Mouse (Mus musculus) midbrain, embryonic 13.5 days (tissue): ENCODE measurements around the gene Avp. TPM values are rescaled to one million over a fixed set of nuclear protein-coding genes. Genes with fewer than 3 reads are reported as not detected.
A peak's percentile ranks its signal among the peaks of the same experiment; 100 is the strongest.

ENCODE experiments used
- ATAC-seq: fragments of 200-750 bp; cut with Nextera tagmentation; 2 replicates; pipeline ENCODE4 v1.8.0; 2017; ENCODE audit warnings: mild to moderate bottlenecking, moderate TSS enrichment, moderate library complexity
- H3K27ac ChIP-seq: fragments of 300-500 bp; sonication (generic); 2 replicates; pipeline ENCODE4 v1.5.1; 2015; ENCODE audit warnings: inconsistent platforms, mild to moderate bottlenecking, moderate library complexity
- H3K27me3 ChIP-seq: fragments of 300-500 bp; sonication (generic); 2 replicates; pipeline ENCODE4 v1.6.1; 2015; ENCODE audit warnings: mild to moderate bottlenecking, inconsistent platforms
- H3K36me3 ChIP-seq: fragments of 300-500 bp; sonication (generic); 2 replicates; pipeline ENCODE4 v1.6.1; 2015; ENCODE audit warnings: mild to moderate bottlenecking, inconsistent platforms
- H3K4me1 ChIP-seq: fragments of 300-500 bp; sonication (generic); replicated peaks from 2 replicates; pipeline ENCODE4 v1.6.1; 2015; ENCODE audit warnings: inconsistent platforms
- H3K4me2 ChIP-seq: fragments of 300-500 bp; sonication (generic); replicated peaks from 2 replicates; pipeline ENCODE4 v1.6.1; 2015; ENCODE audit warnings: moderate library complexity, mild to moderate bottlenecking, inconsistent platforms
- H3K4me3 ChIP-seq: fragments of 300-500 bp; sonication (generic); replicated peaks from 2 replicates; pipeline ENCODE4 v1.5.1; 2015; ENCODE audit warnings: mild to moderate bottlenecking, inconsistent platforms
- H3K9ac ChIP-seq: fragments of 300-500 bp; sonication (generic); replicated peaks from 2 replicates; pipeline ENCODE4 v1.6.1; 2015; ENCODE audit warnings: mild to moderate bottlenecking, inconsistent platforms
- H3K9me3 ChIP-seq: fragments of 300-500 bp; sonication (generic); 2 replicates; pipeline ENCODE4 v1.6.1; 2016; ENCODE audit warnings: mild to moderate bottlenecking, inconsistent platforms
- WGBS: fragments of 180-500 bp; shearing (Covaris S2); methylation state at CpG from one replicate; pipeline ENCODE4 v1.1.7; 2015; 5-methylcytosine and 5-hydroxymethylcytosine counted together
- polyA plus RNA-seq: library from polyadenylated mRNA; unstranded; fragments of >200 nt; fragmentation: Nextera tagmentation; extraction: Ambion mirVana; gene quantifications from 2 replicates; pipeline ENCODE4 v1.2.1, GENCODE M21; 2015

The Avp gene
- 0.88 TPM in 1 of 2 replicates, not detected in the other for polyA plus RNA-seq

DNA sequence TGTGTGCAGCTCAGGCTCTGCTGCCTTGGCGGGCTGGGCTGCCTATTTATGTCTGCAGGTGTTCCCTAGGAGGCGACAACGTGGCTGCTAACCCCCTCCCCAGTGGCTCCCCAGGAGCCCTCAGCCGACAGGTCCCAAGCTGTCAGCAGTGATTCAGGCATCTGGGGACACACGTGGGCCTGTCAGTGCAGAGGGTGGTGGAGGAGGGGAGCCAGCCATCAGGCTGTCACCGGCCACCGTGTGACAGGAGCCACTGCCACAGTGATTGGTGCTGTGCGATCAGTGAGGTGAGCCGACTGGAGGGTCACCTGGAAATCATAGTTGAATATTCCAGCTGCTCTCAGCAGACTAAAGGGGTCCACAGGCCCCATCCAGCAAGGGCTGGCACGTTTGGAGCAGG is at the start of gene Avp:
Gene Avp, minus strand, starts transcription at position 3 of the 400 bp plus-strand sequence.
- Histone ChIP-seq H3K36me3 (no peaks in the 10 kb centered on the region), H3K9ac (no peak within 1 kb of the TSS), H3K4me1 (peaks cover 19% of the 10 kb centered on the region), H3K4me3 (no peak within 1 kb of the TSS; the same call in 1 of the 2 replicates), H3K9me3 (no peaks in the 10 kb centered on the region), H3K27me3 (peaks cover 67% of the 10 kb centered on the region), H3K27ac (no peak within 1 kb of the TSS), H3K4me2 (no peak within 1 kb of the TSS)
- no peak for ATAC-seq
- WGBS = 34% methylated on average over 10 of the region's 10 CpGs

DNA sequence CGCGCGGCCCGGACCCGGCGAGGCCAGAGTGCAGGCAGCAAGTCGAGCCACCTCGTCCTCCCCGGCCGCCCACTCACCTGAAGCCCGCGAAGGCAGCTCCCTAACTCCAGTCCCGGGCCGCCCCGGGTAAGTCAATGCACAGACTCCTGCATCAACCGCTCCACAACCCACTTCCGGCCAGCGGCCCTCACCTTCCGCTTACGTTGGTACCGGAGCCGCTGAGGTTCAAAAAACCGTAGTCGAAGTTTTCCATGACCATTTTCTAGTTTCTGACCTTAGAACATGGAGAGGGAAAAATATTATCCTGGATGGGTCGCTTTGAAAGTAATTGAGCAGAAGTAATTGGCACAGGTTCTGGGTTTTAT is 47.5 kb upstream of the Avp start, which contains the start of the genes Fastkd5 and Ubox5:
Gene Fastkd5, minus strand, starts transcription at position 189 of the 365 bp plus-strand sequence.
Gene Ubox5, minus strand, starts transcription at position 200 of the 365 bp plus-strand sequence.
- Histone ChIP-seq H3K4me3 (peak within 1 kb of the TSS; percentile 99), H3K27me3 (peaks cover 29% of the 10 kb centered on the region), H3K9ac (peak within 1 kb of the TSS; percentile 96), H3K27ac (peak within 1 kb of the TSS; percentile 62), H3K9me3 (no peaks in the 10 kb centered on the region), H3K4me1 (peaks cover 35% of the 10 kb centered on the region), H3K36me3 (peaks cover 20% of the 10 kb centered on the region), H3K4me2 (peak within 1 kb of the TSS; percentile 97)
- ATAC-seq = peak; percentile 89
- WGBS = under 1% methylated on average over 25 of the region's 25 CpGs

DNA sequence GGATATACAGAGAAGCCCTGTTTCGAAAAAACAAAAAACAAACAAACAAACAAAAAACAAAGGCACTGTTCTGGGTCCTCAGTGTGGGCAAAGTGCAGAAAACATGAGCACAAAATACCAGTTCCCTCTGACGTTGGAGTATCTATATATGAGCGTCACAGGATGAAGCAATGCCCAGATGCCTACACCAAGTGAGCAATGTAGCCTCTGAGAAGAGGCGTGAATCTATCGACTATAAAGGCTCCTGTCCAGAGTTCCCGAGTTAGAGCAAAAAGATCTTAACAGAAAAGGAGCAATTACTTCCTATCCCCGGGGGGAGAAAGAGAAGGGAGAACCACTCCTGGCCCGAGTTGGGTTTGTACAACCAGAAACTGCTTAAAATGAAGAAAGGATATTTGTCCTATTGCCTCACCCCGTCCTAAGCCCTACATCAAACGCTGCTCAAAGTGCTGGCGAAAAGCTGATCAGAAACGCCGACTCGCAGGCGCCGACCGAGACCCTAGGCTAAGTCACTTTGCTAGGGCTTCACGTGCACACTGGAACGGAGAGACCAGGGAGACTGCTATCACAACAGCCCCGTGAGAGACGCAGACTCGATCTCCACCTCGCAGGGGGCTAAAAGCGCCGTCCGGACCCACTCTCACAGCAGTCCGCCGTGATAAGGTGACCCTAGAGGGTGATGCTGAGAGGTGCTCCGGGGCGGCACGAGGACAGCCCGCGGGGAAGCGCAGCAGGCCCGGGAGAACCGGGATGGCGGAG is 46.9 kb upstream of the Avp start:
- peak overlapping the region; percentile 97 for H3K4me2 ChIP-seq
- H3K27ac ChIP-seq = peak overlapping the region; percentile 62
- no peak; the same call in 1 of the 2 replicates for ATAC-seq
- peak overlapping the region; percentile 99 for H3K4me3 ChIP-seq
- whole genome bisulfite sequencing = 2% methylated on average over 37 of the region's 37 CpGs
- H3K27me3 ChIP-seq = peaks cover 23% of the 10 kb centered on the region
- peak overlapping the region; percentile 96 for H3K9ac ChIP-seq
- H3K4me1 ChIP-seq = peaks cover 29% of the 10 kb centered on the region
- no peaks in the 10 kb centered on the region for H3K9me3 ChIP-seq
- H3K36me3 ChIP-seq = peaks cover 21% of the 10 kb centered on the region

DNA sequence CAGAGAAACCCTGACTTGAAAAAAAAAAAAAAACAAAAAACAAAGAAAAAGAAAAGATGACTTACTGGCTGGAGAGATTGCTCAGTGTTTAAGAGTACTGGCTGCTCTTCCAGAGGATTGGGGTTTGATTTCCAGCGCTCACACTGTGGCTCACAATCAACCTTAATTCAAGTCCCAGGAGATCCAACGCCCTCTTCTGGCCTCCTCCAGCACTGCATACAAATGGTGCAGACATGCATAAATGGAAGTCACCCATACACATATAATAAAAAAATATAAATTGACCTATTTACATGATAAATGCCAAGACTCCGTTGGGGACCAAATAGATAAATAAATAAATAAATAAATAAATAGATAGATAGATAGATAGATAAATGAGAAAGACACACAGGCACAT is 46.1 kb upstream of the Avp start:
- Histone ChIP-seq H3K27me3 (peaks cover 15% of the 10 kb centered on the region), H3K4me2 (peak overlapping the region; percentile 97; the same call in 1 of the 2 replicates), H3K9ac (no peak overlapping the region), H3K36me3 (peaks cover 25% of the 10 kb centered on the region), H3K27ac (no peak overlapping the region), H3K4me3 (peak overlapping the region; percentile 99; the same call in 1 of the 2 replicates), H3K9me3 (no peaks in the 10 kb centered on the region), H3K4me1 (peaks cover 23% of the 10 kb centered on the region)
- 65% methylated on average over 3 of the region's 3 CpGs for WGBS
- no peak for ATAC-seq

DNA sequence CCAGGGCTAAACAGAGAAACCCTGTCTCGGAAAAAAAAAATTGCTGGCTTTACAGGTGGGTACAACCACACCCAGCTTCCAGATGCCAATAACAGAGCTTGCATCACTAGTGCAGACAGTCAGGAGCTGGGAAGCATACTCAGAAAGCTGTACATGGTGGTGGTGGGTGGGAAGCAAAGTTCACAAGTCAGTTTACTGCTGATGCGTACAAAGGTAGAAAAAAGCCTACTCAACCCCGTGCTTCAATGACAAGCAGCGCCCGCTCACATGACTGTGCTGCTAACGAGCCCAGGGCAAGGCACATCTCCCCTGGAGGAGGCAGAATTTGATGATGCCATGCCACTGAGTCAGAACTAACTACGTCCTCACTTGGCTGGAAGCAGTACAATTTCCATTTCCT is 36.6 kb upstream of the Avp start:
- no peak overlapping the region for H3K9ac ChIP-seq
- no peaks in the 10 kb centered on the region for H3K4me1 ChIP-seq
- H3K9me3 ChIP-seq = no peaks in the 10 kb centered on the region
- no peak overlapping the region for H3K27ac ChIP-seq
- no peaks in the 10 kb centered on the region for H3K27me3 ChIP-seq
- peaks cover 56% of the 10 kb centered on the region for H3K36me3 ChIP-seq
- 96% methylated on average over 7 of the region's 7 CpGs for WGBS
- H3K4me3 ChIP-seq = no peak overlapping the region
- no peak overlapping the region for H3K4me2 ChIP-seq
- ATAC-seq = no peak

DNA sequence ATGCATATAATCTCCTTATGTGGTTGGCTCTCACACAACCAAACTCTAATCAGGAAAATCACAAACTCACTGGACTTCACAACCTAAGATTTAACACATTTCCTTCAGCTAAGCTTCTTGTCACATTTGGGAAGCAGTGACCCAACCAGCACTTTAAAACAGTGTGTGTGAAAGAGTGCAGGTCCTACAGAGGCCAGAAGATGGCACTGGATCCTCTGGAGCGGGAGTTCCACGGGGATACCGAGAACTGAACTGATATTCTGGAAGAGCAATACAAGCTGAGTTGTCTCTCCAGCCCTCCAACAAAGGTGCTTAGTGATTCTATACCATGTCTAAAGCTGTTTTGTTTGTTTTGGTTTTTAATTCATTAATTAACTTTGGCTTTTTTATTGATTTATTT is 30.7 kb upstream of the Avp start:
- Histone ChIP-seq H3K4me3 (no peak overlapping the region), H3K9me3 (no peaks in the 10 kb centered on the region), H3K27me3 (no peaks in the 10 kb centered on the region), H3K27ac (no peak overlapping the region), H3K4me2 (no peak overlapping the region), H3K4me1 (no peaks in the 10 kb centered on the region), H3K9ac (no peak overlapping the region), H3K36me3 (peaks cover 33% of the 10 kb centered on the region)
- no peak for ATAC-seq
- 57% methylated on average over 3 of the region's 3 CpGs for WGBS

DNA sequence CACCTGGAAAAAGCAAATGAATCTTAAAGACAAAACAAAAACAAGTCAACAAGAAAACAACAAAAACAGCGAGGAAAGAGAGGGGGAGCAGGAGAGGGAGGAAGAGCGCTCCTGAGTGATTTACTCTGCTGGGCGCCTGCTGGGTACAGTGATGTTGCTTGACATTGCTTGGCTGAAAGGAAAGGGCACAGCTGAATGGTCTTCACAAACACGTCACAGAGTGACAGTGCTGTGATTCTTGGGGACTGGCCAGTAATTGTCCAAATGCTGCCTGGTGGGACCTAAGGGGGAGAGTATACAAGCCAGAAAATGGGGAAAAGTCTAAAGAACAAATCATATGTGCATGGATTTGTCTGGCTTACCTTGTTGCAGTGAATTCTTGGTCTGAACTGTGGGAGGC is 19.8 kb upstream of the Avp start:
- Histone ChIP-seq H3K27ac (no peak overlapping the region), H3K27me3 (no peaks in the 10 kb centered on the region), H3K9me3 (no peaks in the 10 kb centered on the region), H3K9ac (no peak overlapping the region), H3K36me3 (peaks cover 59% of the 10 kb centered on the region), H3K4me3 (no peak overlapping the region), H3K4me2 (no peak overlapping the region), H3K4me1 (no peaks in the 10 kb centered on the region)
- WGBS = 86% methylated on average over 4 of the region's 4 CpGs
- no peak for ATAC-seq

DNA sequence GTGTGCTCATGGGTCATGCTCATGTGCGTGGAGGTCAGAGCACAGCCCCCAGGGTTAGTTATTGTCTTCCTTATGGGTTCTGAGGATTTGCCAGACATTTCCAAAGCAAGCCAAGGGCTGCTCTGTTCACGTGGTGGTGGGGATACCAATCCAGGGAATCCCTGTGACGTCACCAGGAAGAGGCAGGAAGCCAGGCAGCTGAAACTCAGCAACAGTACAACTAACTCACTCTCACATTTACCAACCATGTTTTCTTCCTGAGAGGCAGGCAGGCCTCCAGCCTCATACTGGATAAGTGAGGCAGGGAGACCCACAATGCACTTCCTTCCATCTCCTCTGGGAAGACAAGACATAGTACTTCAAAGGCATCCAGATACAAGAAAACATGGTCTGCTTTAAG is 16.0 kb upstream of the Avp start:
- Histone ChIP-seq H3K4me2 (no peak overlapping the region), H3K27me3 (no peaks in the 10 kb centered on the region), H3K9ac (no peak overlapping the region), H3K27ac (no peak overlapping the region), H3K9me3 (no peaks in the 10 kb centered on the region), H3K4me3 (no peak overlapping the region), H3K4me1 (no peaks in the 10 kb centered on the region), H3K36me3 (peaks cover 78% of the 10 kb centered on the region)
- 80% methylated on average over 3 of the region's 3 CpGs for WGBS
- no peak for ATAC-seq

DNA sequence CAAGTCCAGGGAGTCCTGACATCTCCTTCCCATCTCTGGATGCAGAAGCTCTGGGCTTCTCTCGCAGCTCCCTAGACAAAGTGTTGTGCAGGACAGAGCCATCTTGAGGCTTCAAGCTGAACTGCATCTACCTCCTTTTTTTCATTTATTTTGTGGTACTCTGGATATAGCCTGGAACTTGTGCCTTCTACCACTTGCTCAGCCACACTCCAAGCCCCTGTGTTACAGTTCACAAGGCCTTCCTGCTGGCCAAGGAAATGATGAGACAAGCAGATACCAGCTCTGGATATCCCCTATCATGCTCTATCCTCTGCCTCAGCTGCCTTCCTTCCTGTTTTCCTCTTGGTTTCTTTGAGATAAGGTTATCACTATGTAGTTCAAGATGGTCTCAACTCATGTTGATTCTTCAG is 15.3 kb upstream of the Avp start:
- no peak overlapping the region for H3K27ac ChIP-seq
- no peak overlapping the region for H3K4me3 ChIP-seq
- H3K9me3 ChIP-seq = no peaks in the 10 kb centered on the region
- H3K4me2 ChIP-seq = no peak overlapping the region
- H3K36me3 ChIP-seq = peaks cover 74% of the 10 kb centered on the region
- no peak; the same call in 1 of the 2 replicates for ATAC-seq
- WGBS = 23% methylated on average over 1 of the region's 1 CpGs
- no peaks in the 10 kb centered on the region for H3K27me3 ChIP-seq
- no peaks in the 10 kb centered on the region for H3K4me1 ChIP-seq
- no peak overlapping the region for H3K9ac ChIP-seq

DNA sequence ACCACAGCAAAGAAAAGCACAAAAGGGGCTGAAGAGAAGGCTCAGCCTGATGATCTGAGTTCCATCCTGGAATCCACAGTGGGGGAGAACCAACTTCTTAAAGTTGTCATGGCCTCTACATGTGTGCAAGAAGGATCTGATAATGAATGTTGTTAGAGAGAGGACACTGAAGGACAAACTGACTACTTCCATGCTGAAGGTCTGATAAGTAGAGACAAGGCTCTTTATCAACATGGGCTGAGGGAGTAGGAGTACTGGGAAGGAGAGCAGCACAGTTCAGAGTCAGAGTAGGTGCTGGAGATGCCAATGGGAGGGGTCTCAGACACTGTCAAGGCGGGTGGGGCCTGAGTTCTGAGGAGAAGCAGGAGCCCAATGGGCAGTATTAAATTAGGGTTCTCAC is 13.2 kb upstream of the Avp start:
- no peaks in the 10 kb centered on the region for H3K9me3 ChIP-seq
- no peaks in the 10 kb centered on the region for H3K27me3 ChIP-seq
- no peaks in the 10 kb centered on the region for H3K4me1 ChIP-seq
- H3K4me2 ChIP-seq = no peak overlapping the region
- H3K4me3 ChIP-seq = no peak overlapping the region
- H3K27ac ChIP-seq = no peak overlapping the region
- no peak for ATAC-seq
- peaks cover 79% of the 10 kb centered on the region for H3K36me3 ChIP-seq
- WGBS = 82% methylated on average over 1 of the region's 1 CpGs
- no peak overlapping the region for H3K9ac ChIP-seq

DNA sequence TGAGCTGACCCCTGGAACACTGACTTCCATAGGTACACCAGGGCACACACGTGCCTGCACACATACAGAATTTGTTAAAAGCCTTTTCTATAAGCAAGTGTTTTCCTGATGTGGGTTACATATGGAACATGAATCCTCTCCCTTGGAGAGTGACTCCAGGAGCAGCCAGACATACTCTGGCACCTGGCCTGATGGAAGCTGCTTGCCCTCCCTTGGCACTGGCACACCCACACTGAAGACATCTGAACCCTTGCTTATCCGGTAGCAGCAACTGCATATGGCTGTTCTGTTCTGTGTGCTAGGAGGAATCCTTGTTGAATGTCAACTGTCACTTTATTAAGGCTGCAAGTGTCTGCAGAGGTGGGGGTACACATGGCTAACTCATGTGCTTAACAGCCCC is 8.7 kb upstream of the Avp start:
- H3K36me3 ChIP-seq = peaks cover 53% of the 10 kb centered on the region
- 88% methylated on average over 2 of the region's 2 CpGs for WGBS
- ATAC-seq = no peak

DNA sequence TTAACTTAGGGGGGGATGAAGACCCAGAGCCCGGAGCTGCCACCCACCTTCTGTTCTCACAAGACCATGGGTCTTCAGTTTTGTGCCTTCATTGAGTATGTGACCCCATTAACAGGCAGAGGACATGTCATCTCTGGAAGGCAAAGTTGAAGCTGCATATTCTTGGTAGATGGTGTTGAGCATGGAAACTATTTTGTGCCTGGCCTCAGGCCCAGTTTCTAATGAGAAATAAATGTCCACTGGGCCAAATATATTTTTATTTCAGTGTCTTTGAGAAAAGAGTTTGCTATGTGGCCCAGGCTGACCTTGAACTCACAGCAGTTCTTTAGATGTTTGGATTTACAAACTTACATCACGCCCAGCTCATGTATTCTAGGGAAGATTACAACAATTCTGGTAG is 7.4 kb upstream of the Avp start:
- Histone ChIP-seq H3K4me1 (no peaks in the 10 kb centered on the region), H3K9ac (no peak overlapping the region), H3K9me3 (no peaks in the 10 kb centered on the region), H3K4me2 (no peak overlapping the region), H3K36me3 (peaks cover 40% of the 10 kb centered on the region), H3K27me3 (no peaks in the 10 kb centered on the region), H3K4me3 (no peak overlapping the region), H3K27ac (no peak overlapping the region)
- 95% methylated on average over 2 of the region's 2 CpGs for WGBS
- no peak for ATAC-seq

More for the DNA sequence above, 8.7 kb upstream of the Avp start:
- no peak overlapping the region for H3K4me2 ChIP-seq
- H3K9ac ChIP-seq = no peak overlapping the region
- no peak overlapping the region for H3K27ac ChIP-seq
- no peaks in the 10 kb centered on the region for H3K4me1 ChIP-seq
- no peaks in the 10 kb centered on the region for H3K27me3 ChIP-seq
- H3K9me3 ChIP-seq = no peaks in the 10 kb centered on the region
- no peak overlapping the region for H3K4me3 ChIP-seq
